Mouse (Mus musculus) thymus, postnatal 14 days (tissue): ENCODE results near the gene Dhtkd1.

Source experiments
- DNase-seq: peaks from one replicate; pipeline ENCODE4 v3.0.0; 2021

The Dhtkd1 gene

DNA sequence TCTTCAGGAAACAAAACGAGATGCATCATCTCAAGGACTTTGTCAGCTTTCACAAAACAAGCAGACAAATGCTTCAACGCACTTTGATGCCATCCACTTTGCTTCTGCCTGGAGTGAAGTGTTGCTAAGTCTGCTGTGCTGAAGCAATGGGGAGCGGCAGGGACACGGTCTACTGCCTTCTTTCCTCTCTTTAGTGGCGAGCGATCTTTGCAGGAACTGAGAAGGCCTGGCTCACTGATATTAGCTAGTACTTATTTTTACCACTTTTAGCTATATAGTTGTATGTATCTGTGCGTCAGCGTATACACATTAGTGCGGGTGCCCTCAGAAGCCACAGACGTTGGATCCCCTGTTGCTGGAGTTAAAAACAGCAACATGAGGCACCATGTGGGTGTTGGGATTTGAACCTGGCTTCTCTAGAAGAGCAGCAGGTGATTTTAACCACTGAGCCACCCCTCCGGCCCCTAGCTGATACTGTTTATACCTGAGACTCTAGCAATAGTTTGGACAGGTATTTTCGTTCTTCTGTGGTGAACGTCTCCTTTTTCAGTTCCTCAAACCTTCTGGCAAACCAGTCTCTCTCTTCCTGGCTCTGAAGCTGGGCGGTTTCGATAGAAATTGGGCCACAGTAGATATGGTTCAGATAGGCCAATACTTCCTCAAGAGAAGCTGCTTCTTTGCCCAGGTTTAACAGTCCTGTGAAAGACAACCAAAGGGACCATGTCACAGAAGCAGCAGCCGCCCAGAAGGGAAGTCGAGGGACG is 12.1 kb downstream of the Dhtkd1 start:
- no peak for DNase-seq

DNA sequence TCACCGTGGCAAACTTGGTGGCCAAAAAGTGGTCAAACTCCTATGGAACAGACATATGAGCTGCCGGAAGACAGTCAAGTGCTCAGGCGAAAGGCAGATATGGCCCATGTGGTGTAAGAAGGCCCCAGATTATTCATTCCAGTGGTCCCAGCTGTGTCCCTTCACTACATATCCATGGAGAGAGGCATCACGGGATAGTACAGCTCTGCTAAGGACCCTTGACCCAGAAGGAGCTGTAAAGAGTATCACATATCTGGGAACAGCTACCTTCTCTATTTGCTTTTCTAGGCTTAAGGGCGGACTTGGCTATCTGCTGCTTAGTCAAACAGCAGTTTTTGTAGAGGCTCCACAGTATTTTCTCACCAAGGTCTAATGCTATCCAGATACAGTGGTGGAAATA is 12.8 kb downstream of the Dhtkd1 start:
- DNase-seq: no peak

DNA sequence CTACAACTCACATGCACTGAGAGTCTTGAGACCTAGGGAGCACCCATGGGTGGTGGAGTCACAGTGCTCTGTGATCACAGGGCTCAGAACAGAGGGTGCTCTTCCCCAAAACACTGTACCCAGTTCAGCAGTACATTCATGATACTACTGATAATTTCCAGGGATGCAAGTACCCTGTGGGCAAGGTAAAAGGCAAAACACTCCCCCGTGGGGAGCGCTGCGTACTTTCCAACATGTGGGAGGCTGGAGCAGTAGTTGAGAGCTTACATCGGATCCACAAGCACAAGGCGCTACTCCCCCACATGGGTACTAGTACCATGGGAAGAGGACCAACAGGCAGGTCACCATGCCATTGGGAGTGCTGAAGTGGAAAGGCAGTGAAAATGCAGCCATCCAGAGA is 15.1 kb downstream of the Dhtkd1 start:
- no peak for DNase-seq

GRCm38 (mm10) chr2:5923786-5924185 is 18.8 kb downstream of the Dhtkd1 start:
- no peak for DNase-seq

DNA sequence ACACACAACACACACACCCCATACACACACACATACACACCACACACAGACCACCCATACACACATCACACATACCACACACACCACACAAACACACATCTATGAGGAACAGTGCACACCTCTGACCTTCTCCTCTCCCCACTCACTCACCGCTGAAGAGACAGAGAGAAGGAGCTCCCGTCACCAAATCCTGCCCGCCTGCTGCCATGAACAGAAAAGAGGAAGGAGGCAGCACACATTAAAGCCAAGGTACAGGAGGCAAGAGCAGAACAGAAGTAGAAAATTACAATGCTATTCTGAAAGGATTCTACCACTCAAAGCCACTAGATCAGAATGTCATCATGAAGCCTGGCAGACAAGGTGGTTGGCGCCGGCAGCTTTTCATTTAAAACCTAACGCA is 19.8 kb downstream of the Dhtkd1 start:
- no peak for DNase-seq

GRCm38 (mm10) chr2:5911282-5911965 is 31.2 kb downstream of the Dhtkd1 start:
- DNase-seq: no peak

GRCm38 (mm10) chr2:5906625-5907024 is 36.0 kb downstream of the Dhtkd1 start:
- DNase-seq: peak; percentile 58

DNA sequence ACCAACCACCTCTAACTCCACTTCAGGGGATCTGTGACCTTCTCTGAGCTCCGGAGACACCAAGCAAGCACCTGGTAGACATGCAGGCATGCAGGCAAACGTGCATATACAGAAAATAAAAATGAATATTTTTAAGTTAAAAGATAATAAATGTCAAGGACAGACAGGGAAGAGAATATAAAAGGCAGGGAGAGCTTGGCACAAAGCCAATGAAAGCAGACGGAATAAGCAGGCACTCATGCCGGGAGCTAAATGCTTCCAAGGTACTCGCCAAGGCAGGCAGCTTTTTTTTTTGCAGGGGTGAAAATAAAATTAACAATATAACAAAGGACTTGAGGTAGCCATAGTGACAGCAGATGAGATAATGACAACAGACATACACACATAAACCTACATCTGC is 36.5 kb downstream of the Dhtkd1 start:
- no peak for DNase-seq

GRCm38 (mm10) chr2:5900145-5900544 is 42.4 kb downstream of the Dhtkd1 start:
- DNase-seq: peak; percentile 46

GRCm38 (mm10) chr2:5894843-5895570 is 47.6 kb downstream of the Dhtkd1 start, which contains the start of gene Sec61a2:
TSS of gene Sec61a2 (minus strand) at chr2:5895432.
- DNase-seq: peak; percentile 93

- DNase-seq: no peak
Measured at GRCm38 (mm10) chr2:5894296-5894695, 48.3 kb downstream of the Dhtkd1 start.

GRCm38 (mm10) chr2:5889412-5889811 is 53.2 kb downstream of the Dhtkd1 start:
- no peak for DNase-seq

DNA sequence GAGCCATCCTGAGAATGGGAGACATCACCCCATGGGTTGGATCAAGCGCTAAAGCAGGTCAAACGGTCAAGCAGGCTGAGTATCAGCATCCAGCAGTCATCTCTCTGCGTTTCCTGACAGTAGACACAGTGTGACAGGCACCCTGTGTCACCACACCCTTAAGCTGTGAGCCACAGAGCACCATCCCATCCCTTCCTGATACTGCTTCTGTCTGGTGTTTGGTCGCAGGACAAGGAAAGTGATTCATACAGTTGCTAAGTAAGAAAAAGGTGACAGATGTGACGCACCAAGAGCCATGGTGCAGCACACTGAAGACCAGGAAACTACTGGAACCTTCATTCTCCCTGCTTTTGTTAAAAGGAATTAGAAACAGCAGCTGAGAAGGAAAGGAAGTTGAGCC is 53.7 kb downstream of the Dhtkd1 start:
- no peak for DNase-seq

GRCm38 (mm10) chr2:5877446-5877845 is 65.1 kb downstream of the Dhtkd1 start:
- no peak for DNase-seq

DNA sequence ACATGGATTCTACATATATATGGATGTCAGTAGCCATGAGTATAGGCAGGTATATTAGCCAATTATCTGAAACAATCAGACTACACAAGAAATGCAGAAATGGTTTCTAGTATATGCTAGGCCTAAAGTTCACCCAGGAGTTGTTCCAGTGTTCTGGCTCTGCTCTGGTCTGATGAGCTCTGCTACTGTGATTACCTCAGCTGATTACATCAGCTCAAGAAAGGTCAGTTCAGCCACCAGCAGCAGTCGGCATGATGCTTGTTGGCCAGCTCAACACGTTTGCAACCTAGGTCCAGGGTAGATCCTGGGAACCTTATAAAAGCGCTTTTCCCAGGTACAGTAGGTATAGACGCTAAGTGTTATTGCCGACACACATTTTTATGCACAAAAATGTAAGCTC is 72.8 kb downstream of the Dhtkd1 start:
- no peak for DNase-seq

GRCm38 (mm10) chr2:5867681-5868080 is 74.9 kb downstream of the Dhtkd1 start:
- no peak for DNase-seq

GRCm38 (mm10) chr2:5862834-5863233 is 79.8 kb downstream of the Dhtkd1 start, which contains the start of gene Gm13199:
TSS of gene Gm13199 (minus strand) at chr2:5862934.
- DNase-seq: no peak

DNA sequence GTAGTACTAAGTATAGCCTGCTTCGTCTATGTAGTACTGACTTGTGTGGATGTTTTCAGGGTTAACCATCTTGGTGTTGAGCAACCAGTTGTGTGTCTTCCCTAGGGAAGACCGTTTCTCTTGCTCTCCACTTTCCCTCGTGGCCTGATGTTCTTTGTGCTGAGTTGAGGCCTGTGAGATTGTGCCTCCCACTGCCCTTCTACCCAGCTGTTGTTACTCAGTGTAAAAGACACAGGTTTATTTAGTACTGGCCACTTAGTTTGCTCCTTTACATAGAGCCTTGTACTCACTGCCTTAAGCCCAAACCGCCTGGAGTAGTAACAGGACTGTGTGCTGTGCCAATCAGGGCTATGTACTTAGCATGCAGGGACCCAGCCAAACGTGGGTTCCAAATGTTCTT is 90.7 kb downstream of the Dhtkd1 start:
- no peak for DNase-seq

DNA sequence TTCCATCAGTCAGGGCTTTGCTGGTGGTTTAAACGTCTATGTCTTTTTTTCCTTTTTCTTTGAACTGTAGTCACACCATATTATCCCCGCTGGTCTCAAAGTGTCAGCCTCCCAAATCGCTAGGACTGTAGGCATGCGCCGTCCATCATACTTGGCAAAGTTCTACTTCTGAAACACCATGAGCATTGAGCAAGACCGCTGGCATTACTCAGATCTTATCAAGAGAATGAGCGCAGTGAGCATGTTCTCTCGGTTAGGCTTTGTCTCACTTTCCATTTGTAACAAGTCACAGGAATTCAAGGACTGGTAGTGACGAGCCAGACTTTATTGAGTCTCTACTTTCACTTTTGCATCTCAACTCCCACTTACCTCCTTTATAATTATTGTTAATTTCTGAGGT is 91.5 kb downstream of the Dhtkd1 start:
- no peak for DNase-seq
